In genomic region chr2:131812480-131813137, GRCm38 (mm10) we compare ENCODE assay signal across 8 mouse cellular contexts. TPM values are rescaled to one million over a fixed set of nuclear protein-coding genes. Genes with fewer than 3 reads are reported as not detected.
DNase-seq lines count a peak whose midpoint lies in the region; ATAC-seq and TF ChIP-seq lines count a peak whose summit lies in the region.

No protein-coding gene starts in this region.

- H3K4me2 ChIP-seq in heart, postnatal 0 days (ENCODE audit: low read depth, low read length): no peak overlapping the region

- H3K4me3 ChIP-seq in embryonic fibroblast, embryonic 13.5 days (ENCODE audit: insufficient read depth, low read length): no peak overlapping the region
- no peak overlapping the region for H3K4me3 ChIP-seq in heart, postnatal 0 days (ENCODE audit: low read depth, low read length)
- H3K4me3 ChIP-seq in lung, adult 2 months (replicated peaks; ENCODE audit: extremely low read depth, low read depth, low read length): no peak overlapping the region

- peaks cover 18% of the 10 kb centered on the region for H3K27me3 ChIP-seq in heart, postnatal 0 days (ENCODE audit: control insufficient read depth, insufficient read depth, low read length)

- H3K36me3 ChIP-seq in heart, postnatal 0 days (replicated peaks; ENCODE audit: control insufficient read depth, insufficient read depth, low read length): no peaks in the 10 kb centered on the region

- no peak overlapping the region for H3K27ac ChIP-seq in embryonic fibroblast, embryonic 13.5 days (ENCODE audit: insufficient read depth, low read length)
- H3K27ac ChIP-seq in heart, postnatal 0 days (ENCODE audit: low read depth): no peak overlapping the region

- peak; percentile 83 for DNase-seq in ES-CJ7 (ENCODE audit: low read depth, low spot score)
- DNase-seq in brain, adult 2 months (ENCODE audit: low read depth, low spot score): peak; percentile 85
- peak; percentile 80 for DNase-seq in heart, postnatal 0 days (ENCODE audit: low spot score)
- peak; percentile 60 to 88 for DNase-seq in kidney, postnatal 36 days
- peak; percentile 32 for DNase-seq in lung, adult 2 months
- peak; percentile 23 for DNase-seq in ovary, adult 18-20 months (ENCODE audit: low spot score)
- DNase-seq in urinary bladder, adult 2 months (ENCODE audit: low spot score): peak; percentile 32

- no peak overlapping the region for H3K9ac ChIP-seq in heart, postnatal 0 days (replicated peaks; ENCODE audit: low read depth, low read length)

- H3K9me3 ChIP-seq in heart, postnatal 0 days (replicated peaks; ENCODE audit: control insufficient read depth, low read length): no peaks in the 10 kb centered on the region

- WGBS in heart, postnatal 0 days: 19% methylated on average over 23 of the region's 23 CpGs
- 17% methylated on average over 23 of the region's 23 CpGs for WGBS in lung, adult 2 months

- no peaks in the 10 kb centered on the region for H3K4me1 ChIP-seq in embryonic fibroblast, embryonic 13.5 days (ENCODE audit: control insufficient read depth, insufficient read depth, low read length)
- H3K4me1 ChIP-seq in heart, postnatal 0 days (ENCODE audit: control insufficient read depth, insufficient read depth): no peaks in the 10 kb centered on the region
- no peaks in the 10 kb centered on the region for H3K4me1 ChIP-seq in lung, adult 2 months (ENCODE audit: control insufficient read depth, insufficient read depth, low read length)

- peak; percentile 43 for TF ChIP-seq CTCF in embryonic fibroblast, embryonic 13.5 days (IDR thresholded peaks at IDR 0.05; ENCODE audit: borderline replicate concordance, insufficient read depth, low read length)
- peak; percentile 78 for TF ChIP-seq CTCF in heart, postnatal 0 days (IDR thresholded peaks at IDR 0.05; ENCODE audit: low read depth)
- peak; percentile 77 for TF ChIP-seq CTCF in lung, adult 2 months (IDR thresholded peaks at IDR 0.05; ENCODE audit: insufficient read depth, low read length)

- peak; percentile 89 for ATAC-seq in heart, postnatal 0 days (ENCODE audit: insufficient read depth, low read depth)

- TF ChIP-seq EP300 in heart, postnatal 0 days (IDR thresholded peaks at IDR 0.05; ENCODE audit: low read depth): no peak

- TF ChIP-seq POLR2A in embryonic fibroblast, embryonic 13.5 days (IDR thresholded peaks at IDR 0.05; ENCODE audit: low read depth, low read length): no peak
- no peak for TF ChIP-seq POLR2A in lung, adult 2 months (IDR thresholded peaks at IDR 0.05; ENCODE audit: borderline replicate concordance, extremely low read depth, low read depth, low read length)

RNA-seq across cellular contexts. Expression of gene Erv3, which starts 46.9 kb away (rescaled TPM):
- not detected in 2 replicates for polyA plus RNA-seq in embryonic fibroblast, embryonic 13.5 days (2011; ENCODE audit: insufficient read length, low read depth, missing spikeins)
- total RNA-seq in heart, postnatal 0 days (2014; rRNA removed; ENCODE audit: low replicate concordance): not detected in 2 replicates
- polyA plus RNA-seq in heart, postnatal 0 days (2015; fragmentation: Nextera tagmentation; extraction: Ambion mirVana): not detected in 2 replicates
- polyA plus RNA-seq in lung, adult 2 months (2012; rRNA removed): not detected in 2 replicates
- polyA plus RNA-seq in urinary bladder, adult 2 months (2012; rRNA removed): 0.33 and 0.37 TPM in 2 replicates

Comparison
In these comparisons a context has a peak if more than half of its experiments do, and no peak if none do; other contexts are left out.
1. DNase-seq: peak in every context shown above with its lines; median percentile 85 in brain, adult 2 months; 83 in ES-CJ7; 80 in heart, postnatal 0 days; 74 in kidney, postnatal 36 days; 32 in lung, adult 2 months; 32 in urinary bladder, adult 2 months; 23 in ovary, adult 18-20 months.